Mouse (Mus musculus): ENCODE measurements around the gene Shb.
"Not testable (repeated sequence)": the region's sequence is repeated elsewhere in the genome, so short reads cannot be mapped to it uniquely, and the experiment has no call there.

Shb gene

GRCm38 (mm10) chr4:45382133-45382532 is 150.1 kb downstream of the Shb start:
- DNase-seq = peak; percentile 49 to 76

- DNase-seq = not testable (repeated sequence)
These were observed 151.2 kb downstream of the Shb start for GRCm38 (mm10) chr4:45380903-45381580.

- no peak for DNase-seq
These were observed 155.7 kb downstream of the Shb start for GRCm38 (mm10) chr4:45376573-45376972.

- peak in 1 of 2 experiments; percentile 31 for DNase-seq
These were observed 157.4 kb downstream of the Shb start for GRCm38 (mm10) chr4:45374879-45375278.
